Mouse (Mus musculus): ENCODE measurements around the gene Sptan1.

DNA sequence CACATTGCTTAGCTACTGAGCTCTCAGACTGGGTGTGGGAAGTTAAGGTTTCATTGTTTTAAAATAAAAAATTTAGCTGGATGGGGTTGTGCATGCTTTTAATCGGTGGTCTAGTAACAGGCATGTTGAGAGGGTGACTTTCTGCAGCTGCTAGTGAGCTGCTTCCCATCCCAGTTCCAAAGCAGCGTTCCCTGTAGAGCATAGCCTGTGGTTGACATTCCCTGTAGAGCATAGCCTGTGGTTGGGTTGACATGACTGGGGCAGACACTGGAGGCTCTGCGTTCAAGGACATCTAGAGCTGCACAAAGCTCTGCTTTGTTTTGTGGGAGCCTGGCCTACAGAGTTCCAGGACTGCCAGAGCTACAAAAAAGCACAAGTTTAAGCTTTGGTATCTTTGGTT, 107.9 kb downstream of the Sptan1 start:
- TF ChIP-seq MAFK (IDR thresholded peaks at IDR 0.05; ENCODE audit: insufficient read depth, low read depth, low read length) (no peak), HCFC1 (IDR thresholded peaks at IDR 0.05; ENCODE audit: borderline replicate concordance, insufficient read depth, low read length) (no peak), CHD2 (IDR thresholded peaks at IDR 0.05; ENCODE audit: low read depth, low read length) (no peak)
